Mouse (Mus musculus) embryo, embryonic 9.5 days (tissue): ENCODE measurements around the gene Cxcl17.

Experiments used
- DNase-seq: peaks from one replicate; pipeline ENCODE4 v3.0.0-alpha.2; 2017; ENCODE audit errors: extremely low spot score

Gene Cxcl17

DNA sequence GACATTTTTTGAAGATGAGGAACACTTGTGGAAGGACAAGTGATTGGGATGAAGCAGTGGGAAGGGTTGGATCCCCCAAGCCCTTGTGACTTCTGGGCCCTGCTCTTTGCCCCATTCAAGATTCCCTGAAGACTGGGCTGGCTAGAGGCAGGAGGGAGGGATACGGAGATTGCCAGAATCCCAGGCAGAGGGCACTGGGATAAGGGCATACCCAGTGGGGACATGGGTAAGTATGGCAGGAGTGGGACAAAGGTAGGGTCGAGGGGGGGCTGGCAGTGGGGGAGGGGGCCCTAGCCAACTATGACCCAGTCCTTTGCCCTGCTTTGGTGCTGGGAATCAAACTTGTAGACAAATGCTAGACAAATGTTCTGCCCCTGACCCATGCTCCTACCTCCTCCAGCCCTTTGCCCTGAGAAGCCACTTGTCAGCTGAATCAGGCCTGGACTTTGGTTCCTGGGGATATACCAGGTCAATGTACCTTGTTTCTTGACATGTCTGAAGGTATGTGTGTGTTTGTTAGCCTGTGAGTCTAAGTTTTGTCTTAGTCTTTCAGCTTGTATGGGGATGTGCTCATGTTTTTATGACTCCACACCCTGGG is 20.7 kb downstream of the Cxcl17 start:
- no peak for DNase-seq

DNA sequence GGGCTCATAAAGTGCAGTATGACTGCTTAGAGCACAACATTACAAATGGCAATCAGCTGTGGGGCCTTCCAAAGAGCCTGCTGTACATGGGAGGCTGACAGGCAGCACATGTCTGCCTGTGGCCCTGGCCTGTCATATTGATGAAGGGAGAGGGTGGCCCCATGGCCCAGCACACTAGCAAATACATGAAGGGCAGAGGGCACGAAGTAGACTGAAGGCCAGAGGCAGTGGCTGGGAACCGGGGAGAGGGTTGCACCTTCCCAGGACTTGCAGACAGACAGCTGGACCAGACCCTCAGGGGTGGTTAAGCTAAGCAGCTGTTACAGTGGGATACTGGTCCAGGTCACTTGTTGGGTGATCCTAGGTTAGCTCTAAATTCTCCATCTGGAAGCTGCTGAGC is 21.7 kb downstream of the Cxcl17 start:
- DNase-seq = no peak

DNA sequence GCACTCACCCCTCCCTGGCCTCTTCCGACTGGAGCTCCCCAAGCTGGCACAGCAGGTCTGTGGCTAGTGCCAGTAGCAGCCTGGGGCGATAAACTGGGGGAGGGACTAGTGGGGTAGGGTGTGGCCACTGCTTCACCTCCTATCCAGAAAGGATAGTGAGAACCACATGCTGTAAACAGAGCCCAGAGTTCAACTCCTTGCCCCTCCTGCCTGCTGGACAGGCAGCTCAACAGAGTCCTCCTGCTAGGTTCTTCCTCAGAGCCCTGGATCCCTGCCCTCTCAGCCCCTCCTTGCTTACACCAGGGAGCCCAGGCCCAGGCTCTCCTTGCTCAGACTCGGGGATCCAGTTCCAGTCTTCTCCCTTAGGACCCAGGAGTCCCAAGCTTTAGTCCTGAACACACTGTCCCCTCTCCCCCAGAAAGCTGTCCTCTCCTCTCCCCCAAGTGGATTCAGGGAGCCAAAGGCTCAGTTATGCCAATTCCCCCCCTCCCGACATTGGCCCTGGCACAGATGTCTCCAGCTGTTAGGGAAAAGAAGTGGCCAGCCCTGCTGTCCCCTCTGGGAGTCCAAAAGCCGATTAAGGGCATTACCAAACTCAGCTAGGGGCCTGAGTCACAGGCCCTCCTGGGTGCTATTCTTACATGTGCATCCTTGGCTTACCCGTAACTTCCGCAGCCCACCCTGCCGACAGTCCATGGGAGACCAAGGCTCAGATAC is 22.5 kb downstream of the Cxcl17 start:
- no peak for DNase-seq

DNA sequence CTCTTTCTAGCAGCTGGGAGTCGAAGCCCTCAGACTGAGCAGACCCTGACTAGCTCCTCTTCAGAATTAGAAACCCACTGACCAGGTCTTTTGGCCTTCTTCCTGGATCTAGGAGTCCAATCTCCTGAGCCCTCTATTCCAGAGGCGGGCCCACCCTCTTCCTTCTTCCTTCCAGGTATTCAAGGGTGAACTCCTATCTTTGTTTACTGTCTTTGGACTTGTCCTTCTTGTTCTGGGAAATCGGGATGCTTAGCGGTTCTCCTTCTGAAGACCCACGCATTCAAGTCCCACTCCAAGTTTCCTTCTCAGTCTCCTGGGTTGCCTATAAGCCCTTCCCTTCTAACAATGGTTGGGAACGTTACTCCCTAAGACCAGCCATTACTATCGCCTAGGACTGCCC is 23.8 kb downstream of the Cxcl17 start:
- DNase-seq = no peak

DNA sequence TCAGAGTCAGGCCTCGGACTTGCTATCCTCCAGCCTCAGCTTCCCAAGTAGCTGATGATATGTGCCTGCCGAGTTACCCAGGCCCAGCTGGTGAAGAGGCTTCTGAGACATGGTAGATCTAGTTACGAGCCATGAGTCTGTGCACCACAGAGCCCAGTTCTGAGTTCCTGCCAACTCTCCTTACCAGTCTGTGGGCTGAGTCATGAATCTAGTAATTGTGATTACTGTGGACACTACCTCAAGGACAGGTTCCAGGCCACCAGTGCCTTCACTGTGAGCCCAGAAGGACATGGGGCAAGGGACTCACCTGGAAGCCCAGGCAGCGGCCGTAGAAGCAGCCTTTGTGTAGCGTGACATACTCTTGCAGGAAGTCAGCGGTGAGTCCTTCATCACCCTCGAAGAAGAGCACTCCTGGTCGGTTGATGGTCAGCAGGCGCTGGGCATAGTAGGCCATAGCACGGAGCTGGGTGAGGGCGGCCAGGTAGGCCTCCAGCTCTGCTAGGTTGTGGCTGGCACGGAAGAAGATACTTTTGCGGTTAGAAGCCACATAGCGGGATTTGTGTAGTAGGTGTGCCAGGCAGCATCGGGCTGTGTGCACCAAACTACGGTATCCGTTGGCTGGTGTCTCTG is 24.8 kb downstream of the Cxcl17 start:
- no peak for DNase-seq

DNA sequence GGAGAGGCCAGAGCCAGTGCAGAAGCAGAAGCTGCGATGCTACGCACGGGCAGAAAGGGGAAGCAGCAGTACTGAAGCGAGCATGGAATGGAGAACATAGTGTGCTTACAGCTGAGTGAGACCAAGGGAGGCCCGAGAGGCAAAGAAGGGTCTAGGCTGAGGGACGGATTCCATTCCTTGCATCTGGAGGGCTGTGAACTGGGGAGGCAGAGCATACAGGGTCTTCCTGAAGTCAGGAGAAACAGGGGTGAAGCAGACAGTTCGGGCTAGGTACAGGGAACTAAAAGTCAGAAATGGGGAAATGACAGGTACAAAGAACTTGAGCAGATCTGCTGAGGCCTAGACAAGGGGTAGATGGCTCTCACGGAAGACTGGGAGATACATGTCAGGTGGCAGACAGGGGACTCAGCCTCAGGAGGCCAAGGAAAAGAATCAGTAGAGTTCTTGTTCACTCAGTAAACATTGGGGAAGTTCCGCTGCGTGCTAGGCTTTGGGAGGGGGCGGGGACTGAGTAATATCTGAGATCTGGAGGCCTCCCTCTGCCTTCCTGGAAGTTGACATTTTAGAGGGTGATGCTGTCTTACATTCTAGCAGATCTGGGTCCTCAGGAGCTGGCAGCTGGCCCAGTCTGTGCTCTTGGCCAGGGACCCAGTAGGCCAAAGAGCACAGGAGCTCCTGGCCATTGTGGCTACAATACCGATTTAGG is 26.7 kb downstream of the Cxcl17 start:
- no peak for DNase-seq

DNA sequence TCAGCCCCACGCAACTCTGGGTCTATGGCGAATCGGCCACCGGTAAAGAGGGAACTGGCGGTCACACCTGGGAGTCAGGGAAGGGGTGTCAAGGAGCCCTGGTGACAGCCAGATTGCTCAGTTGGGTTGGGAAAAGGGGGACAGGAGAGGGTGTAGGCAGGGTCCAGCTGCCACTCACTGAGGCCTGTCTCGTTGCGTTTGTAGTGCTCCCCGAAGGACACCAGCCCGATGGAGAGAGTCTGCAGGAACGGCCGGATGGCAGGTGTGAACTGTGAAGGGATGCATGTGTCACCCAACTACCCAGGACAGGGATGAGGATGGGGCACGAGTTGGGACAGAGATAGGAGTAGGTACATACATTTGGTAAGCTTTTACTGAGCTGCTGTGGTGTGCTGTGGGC is 27.4 kb downstream of the Cxcl17 start:
- no peak for DNase-seq

DNA sequence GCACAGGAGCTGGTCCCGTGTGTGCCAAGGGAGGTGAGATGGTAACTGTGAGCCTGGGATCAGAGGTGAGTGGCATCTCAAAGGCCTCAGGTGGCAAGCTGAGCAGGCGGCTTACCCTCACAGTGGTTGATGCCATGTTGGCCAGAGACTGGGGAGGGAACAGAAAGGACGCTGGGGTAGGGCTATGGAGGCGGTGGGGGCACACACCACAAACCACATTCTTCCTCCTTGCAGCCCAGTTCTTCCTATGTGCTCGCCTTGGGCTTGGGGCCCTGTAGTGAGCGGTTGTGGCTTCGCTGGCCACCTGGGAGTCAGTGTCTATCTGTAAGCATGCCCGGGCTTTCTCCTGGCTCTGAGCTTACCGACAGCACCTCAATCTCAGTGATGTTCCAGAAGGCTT is 27.9 kb downstream of the Cxcl17 start:
- no peak for DNase-seq

DNA sequence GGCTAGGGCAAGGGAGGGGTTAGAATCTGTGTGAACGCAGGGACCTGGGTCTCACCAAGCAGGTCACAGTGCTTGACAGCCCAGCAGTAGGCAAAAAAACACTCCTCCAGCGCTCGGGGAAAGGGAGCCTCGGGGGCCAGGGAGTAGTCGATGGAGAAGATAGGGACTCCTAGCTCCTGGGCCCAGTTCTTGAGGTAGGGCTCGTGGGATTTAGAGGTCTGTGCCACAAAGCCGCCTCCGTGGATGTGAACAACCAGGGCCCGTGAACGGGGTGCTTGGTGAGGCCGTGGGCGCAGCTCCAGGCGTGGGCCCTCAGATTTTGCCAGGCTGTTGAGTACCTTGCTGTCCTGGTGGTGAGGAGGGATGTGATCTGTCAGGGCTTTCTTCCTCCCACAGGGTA is 28.4 kb downstream of the Cxcl17 start:
- no peak for DNase-seq

DNA sequence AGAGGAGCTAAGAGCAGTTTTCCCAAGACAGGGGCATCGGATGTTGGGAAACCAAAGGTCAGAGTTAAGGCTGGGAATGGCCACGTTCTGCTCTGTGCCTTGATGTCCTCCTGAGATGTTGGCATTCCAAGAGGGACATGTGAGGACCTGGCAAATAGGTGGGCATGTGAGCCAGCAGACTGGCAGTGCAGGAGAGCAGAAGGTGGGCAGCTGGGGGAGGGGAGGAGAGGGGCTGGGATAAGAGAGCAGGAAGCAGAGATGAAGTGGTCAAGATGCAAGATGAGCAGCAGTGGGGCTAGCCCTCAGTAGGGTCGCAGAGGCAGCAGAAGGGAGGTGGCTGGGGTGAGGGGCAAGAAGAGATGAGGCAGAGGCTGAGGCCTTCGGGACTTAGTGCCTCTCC is 28.8 kb downstream of the Cxcl17 start:
- no peak for DNase-seq

DNA sequence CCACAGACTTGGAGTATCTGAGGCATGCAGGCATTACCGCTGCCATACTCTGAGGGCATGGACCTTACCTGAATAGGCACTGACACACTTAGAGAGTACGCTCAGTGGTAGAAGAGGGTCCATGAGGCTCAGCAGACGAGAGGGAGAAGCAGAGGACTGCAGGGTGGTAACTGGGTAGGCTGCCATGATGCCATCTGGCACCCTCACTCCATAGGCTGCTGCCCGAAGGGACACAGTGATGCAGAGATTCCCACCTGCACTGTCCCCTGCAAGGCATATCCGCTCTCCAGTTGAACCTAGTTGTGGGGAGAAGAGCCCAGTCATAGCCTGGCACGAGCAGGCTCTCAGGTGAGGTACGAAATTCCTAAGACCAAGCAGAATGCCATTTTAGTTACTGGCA is 29.3 kb downstream of the Cxcl17 start:
- no peak for DNase-seq

DNA sequence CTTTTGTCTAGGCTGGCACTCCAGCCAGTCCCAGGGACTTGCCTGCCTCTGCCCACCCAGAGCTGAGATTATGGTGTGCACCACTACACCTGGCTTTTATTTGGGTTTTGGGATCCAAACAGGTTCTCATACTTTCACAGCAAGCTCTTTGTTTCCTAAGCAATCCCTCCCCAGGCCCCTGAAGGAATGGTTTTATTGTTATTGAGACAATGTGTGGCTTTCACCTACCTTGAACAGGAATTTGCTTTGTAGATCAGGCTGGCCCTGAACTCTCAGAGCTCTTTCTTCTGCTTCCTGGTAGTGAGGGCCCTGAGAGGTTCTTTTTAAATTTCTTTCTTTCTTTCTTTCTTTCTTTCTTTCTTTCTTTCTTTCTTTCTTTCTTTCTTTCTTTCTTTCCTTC is 30.1 kb downstream of the Cxcl17 start:
- no peak for DNase-seq

DNA sequence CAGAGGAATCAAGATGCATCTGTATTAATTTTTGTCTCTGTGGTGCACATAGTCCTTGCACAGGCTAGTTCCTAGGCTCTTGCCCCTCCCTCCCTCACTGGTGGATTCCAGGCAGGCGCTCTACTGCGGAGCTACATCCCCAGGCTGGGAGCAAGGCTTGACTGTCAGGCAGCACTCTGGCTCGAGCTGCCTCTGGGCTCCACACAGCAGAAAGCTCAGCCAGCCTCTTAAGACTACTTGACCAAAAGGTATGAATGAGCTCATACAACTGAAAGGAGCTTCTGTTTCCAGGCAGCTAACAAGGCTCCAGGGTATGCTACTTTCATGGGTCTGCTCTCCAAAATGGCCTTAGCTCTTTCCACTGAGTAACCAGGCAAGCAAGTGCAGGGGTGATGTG is 31.4 kb downstream of the Cxcl17 start:
- DNase-seq = no peak

DNA sequence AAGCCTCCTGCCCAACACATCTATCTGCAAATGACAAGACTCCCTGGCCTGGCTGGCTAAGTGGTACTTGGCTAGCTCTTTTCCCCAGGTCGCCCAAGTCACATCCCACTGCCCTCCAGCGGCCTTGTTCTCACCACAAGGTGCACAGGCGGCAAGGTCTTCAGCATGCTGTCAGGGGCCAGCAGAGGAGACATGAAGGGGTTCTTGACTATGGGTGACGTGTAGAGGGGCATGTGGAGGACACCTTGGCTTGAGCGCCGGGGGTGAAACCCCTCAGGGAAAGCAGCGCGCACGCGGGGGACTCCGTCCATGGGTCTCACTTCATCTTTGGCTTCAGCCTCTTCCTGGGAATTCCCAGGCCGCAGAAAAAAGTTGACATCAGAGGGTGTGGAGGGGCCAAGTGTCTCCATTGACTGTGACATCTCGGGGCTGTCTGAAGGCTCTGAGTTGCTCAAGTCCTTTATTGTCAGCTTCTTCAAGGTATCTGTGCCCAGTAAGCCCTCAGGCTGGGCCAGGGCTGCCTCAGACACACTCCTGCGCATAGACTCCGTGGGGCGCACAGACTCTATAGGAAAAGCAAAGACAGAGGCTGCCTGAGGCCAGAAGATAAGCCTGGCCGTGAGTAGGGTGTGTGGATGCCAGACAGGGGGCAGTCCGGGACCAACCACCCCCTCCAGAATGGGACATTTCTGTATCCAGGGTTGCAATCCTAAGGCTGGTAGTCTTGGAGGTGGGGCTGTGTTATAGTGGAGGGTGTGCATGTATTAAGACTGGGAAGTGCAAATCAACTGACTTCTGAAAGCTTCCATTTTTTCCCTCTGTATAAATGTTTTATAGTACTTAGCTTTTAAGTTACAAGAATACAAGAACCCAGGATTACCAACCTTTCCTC is 32.0 kb downstream of the Cxcl17 start:
- no peak for DNase-seq

DNA sequence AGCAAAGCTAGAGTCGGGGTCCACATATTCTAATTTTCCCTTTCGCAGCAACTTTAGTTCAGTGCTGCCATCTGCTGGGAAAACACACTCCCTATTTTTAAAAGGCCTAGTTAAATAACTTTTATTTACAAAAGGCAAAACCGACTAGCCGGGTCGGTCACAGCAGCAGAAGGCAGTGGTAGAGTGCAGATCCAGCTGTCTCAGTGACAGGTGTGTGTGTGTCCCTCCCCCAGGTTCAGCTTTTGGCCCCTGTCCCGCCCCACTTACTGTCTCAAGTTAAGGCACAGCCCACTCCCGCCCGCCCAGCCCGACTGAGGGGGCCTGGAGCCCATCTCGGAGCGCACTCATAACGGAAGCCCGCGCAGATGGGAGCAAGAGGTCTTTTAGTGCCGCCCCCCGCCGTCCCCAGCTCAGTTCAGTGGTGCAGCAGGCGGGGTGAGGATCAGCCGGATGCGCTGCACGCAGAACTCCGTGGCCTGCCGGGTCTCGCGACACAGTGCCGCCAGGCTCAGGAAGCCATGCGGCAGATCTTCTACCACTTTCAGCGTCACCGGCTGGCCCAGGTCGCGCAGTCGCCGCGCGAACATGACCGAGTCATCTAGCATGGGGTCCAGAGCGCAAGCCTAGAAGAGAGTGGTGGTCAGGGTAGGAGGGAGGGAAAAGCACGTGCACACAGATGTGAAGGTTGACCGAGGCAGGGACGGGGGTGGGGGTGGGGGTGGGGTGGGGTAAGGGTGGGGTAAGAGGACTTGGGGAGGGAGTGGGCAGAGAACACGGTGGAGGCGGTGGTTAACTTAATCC is 32.9 kb downstream of the Cxcl17 start:
- peak; percentile 67 for DNase-seq

DNA sequence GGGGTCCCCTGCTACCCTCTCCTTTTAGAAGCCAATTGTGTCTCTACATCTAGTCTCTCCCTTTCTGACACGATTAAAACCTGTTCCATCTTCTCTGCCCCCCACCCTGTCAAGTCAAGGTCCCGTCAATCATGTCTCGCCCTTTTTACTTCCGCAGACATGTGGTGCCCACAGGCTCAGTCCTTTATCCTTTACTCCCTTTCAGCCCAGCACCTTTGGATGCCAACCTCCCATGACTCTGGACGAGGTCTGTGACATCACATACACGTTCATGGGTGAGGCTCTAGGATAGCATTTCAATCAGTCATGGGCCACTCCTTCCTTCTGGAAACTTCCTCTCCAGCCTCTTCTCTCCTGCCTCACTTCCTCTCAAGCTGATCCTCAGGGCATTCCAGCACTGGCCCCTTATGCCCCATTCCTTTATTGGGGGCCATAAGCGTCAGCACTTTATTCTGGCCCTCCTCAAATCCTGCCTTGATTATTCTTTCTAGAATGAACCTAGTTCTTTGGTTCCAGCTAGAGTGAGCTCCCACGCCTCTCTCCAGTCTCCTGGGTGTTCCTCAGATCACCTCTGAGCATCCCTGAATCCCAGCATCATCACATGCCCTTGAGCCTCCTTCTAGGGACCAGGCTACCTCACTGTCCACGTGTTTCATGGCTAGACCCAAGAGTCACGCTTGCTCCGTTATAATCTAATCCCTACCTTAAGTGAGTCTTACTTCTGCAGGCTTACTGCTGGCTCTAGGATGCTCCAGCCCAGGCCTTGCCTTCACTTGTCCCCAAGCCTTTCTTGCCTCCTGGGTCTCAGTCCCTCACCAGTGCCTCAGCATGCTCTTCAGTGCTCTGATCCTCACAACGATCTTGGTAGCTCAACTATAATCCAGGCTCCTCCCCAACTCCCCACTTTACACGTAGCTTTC is 34.2 kb downstream of the Cxcl17 start:
- no peak for DNase-seq

DNA sequence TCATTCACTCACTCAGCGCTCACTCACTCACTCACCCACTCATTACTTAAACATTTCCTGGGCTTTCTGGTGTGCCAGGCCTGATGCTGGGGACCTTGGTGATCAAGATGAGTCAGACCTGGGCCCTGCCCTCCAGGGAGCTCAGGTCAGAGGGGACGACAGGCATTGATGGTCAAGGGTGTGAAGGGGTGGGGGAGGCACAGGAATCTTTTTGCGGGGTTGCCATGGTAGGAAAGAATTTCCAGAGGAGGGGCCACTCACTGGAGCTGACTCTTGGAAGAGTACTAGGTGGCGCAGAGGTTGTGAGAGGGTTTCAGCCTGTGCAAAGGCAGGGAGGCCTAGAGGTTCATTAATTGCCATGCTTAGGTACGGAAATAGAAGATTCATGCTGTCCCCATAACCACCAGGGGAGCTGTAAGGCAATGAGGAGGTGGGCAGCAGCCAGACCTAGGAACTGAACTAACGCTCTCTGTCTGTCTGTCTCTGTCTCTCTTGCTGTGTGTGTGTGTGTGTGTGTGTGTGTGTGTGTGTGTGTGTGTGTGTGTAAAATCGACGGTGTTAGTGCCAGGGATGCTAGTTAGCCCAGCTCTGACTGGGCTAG is 35.5 kb downstream of the Cxcl17 start:
- DNase-seq = no peak

DNA sequence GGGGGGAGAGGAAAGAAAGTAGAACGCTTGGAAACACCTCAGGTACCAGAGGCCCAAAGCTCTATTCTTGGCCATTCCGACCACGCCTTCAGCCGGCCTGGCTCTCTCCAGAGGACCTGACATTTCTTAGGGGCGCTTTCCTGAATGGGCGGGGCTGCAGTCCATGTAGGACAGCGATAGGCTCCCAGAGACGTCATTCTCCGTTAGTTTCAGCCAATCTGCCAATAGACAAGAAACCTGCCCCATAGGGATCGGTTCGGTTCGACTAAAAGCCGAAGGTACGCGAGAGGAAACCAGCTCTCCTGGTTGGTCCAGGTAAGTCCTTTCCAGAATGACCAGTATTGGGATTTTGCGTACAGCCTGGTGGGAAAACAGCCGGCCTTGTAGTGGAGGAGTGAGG is 36.1 kb downstream of the Cxcl17 start:
- peak; percentile 74 for DNase-seq

DNA sequence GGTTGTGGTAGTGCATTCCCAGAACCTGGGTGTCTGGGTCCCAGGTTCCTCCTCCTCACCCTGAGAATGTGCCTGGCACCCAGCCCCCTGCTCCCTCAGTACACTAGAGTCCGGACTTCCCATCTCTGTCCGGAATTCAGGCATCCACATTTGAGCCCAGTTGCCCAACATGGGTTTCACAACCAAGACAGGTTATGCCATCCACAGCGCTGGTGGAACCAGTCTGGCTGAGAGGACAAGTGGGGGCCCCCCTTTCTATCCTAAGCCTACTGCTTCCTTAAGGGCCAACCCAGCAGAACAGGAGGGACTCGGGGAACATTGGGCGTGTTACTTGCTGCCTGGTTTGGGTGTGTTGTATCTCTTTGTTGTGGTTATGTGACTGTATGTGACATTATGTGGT is 40.2 kb downstream of the Cxcl17 start:
- no peak for DNase-seq
